24 mouse cellular contexts compared by ENCODE assay signal in genomic region chr9:121896820-121897219, GRCm38 (mm10). TPM values are rescaled to one million over a fixed set of nuclear protein-coding genes. Genes with fewer than 3 reads are reported as not detected.
DNase-seq lines count a peak whose midpoint lies in the region; ATAC-seq and TF ChIP-seq lines count a peak whose summit lies in the region.
"Had no signal": no experiment of that assay in that cellular context is flagged by ENCODE, and none has a peak within 500 bp of the region (broad histone marks: within the 10 kb centered on the region; RNA-seq: fewer than 3 reads in every experiment).

No protein-coding gene starts in this region.

- no peaks in the 10 kb centered on the region for H3K9me3 ChIP-seq in intestine, postnatal 0 days (ENCODE audit: control insufficient read depth)
- H3K9me3 ChIP-seq in stomach, embryonic 16.5 days (replicated peaks; ENCODE audit: control insufficient read depth, low read length), result no peaks in the 10 kb centered on the region
- H3K9me3 ChIP-seq: embryonic facial prominence, embryonic 10.5 days; G1E; limb, embryonic 13.5 days had no signal

- H3K36me3 ChIP-seq in intestine, postnatal 0 days (ENCODE audit: control insufficient read depth, insufficient read depth), result no peaks in the 10 kb centered on the region
- no peaks in the 10 kb centered on the region for H3K36me3 ChIP-seq in stomach, embryonic 16.5 days (ENCODE audit: control insufficient read depth, insufficient read depth, low read length)
- H3K36me3 ChIP-seq: embryonic facial prominence, embryonic 10.5 days; G1E; limb, embryonic 13.5 days had no signal

- no peak overlapping the region for H3K4me3 ChIP-seq in intestine, postnatal 0 days (ENCODE audit: low read depth, low read length)
- no peak overlapping the region for H3K4me3 ChIP-seq in stomach, embryonic 16.5 days (replicated peaks; ENCODE audit: low read length)
- H3K4me3 ChIP-seq: embryonic facial prominence, embryonic 10.5 days; erythroblast, embryonic 14.5 days; limb, embryonic 13.5 days had no signal

- H3K9ac ChIP-seq in intestine, postnatal 0 days (ENCODE audit: low read depth, low read length), result no peak overlapping the region
- no peak overlapping the region for H3K9ac ChIP-seq in stomach, embryonic 16.5 days (ENCODE audit: low read length)
- H3K9ac ChIP-seq: forebrain, postnatal 0 days; limb, embryonic 13.5 days had no signal

- no peak for ATAC-seq in intestine, postnatal 0 days
- peak; percentile 53; the same call in 1 of the 2 replicates for ATAC-seq in stomach, embryonic 16.5 days (ENCODE audit: insufficient read depth, low FRiP score)
- ATAC-seq: forebrain, postnatal 0 days had no signal

- peak overlapping the region; percentile 50; the same call in 1 of the 2 replicates for H3K27ac ChIP-seq in intestine, postnatal 0 days (ENCODE audit: low read depth, low read length)
- peak overlapping the region; percentile 81 for H3K27ac ChIP-seq in stomach, embryonic 16.5 days (ENCODE audit: low read length)
- H3K27ac ChIP-seq: embryonic facial prominence, embryonic 10.5 days; limb, embryonic 13.5 days had no signal

- H3K4me2 ChIP-seq in intestine, postnatal 0 days (replicated peaks; ENCODE audit: low read depth), result no peak overlapping the region
- H3K4me2 ChIP-seq in stomach, embryonic 16.5 days (ENCODE audit: low read depth, low read length), result no peak overlapping the region
- H3K4me2 ChIP-seq: heart, embryonic 11.5 days; limb, embryonic 13.5 days had no signal

- WGBS in intestine, postnatal 0 days, result 62% methylated on average over 4 of the region's 4 CpGs
- 57% methylated on average over 4 of the region's 4 CpGs for WGBS in stomach, embryonic 16.5 days

- intact Hi-C loops in left cerebral cortex, postnatal 10 days (cut with DNase I), result no loop called here

- peak; percentile 88 for DNase-seq in heart, adult 11 months
- no peak for DNase-seq in heart, adult 18-20 months
- peak; percentile 36 to 41 for DNase-seq in spleen, postnatal 36 days (ENCODE audit: low spot score in 2 of 2)
- no peak for DNase-seq in spleen, adult 12 weeks (ENCODE audit: low spot score)
- no peak for DNase-seq in left cerebral cortex, postnatal 10 days (ENCODE audit: extremely low spot score in 1 of 2, low spot score in 2 of 2)
- DNase-seq: cerebellum, adult 11 months; cerebellum, postnatal 36 days; forebrain, postnatal 0 days; gastrocnemius, postnatal 10 days had no signal

- no peaks in the 10 kb centered on the region for H3K4me1 ChIP-seq in intestine, postnatal 0 days (replicated peaks; ENCODE audit: control insufficient read depth, insufficient read depth, low read length)
- H3K4me1 ChIP-seq in stomach, embryonic 16.5 days (ENCODE audit: control insufficient read depth, insufficient read depth, low read length), result peaks cover 13% of the 10 kb centered on the region; the same call in 1 of the 2 replicates
- H3K4me1 ChIP-seq: limb, embryonic 13.5 days had no signal

- no peaks in the 10 kb centered on the region for H3K27me3 ChIP-seq in intestine, postnatal 0 days (replicated peaks; ENCODE audit: control insufficient read depth, insufficient read depth, low read length)
- no peaks in the 10 kb centered on the region for H3K27me3 ChIP-seq in stomach, embryonic 16.5 days (ENCODE audit: control insufficient read depth, insufficient read depth, low read length)
- H3K27me3 ChIP-seq: limb, embryonic 13.5 days had no signal

- TF ChIP-seq CTCF in intestine, postnatal 0 days (IDR thresholded peaks at IDR 0.05; ENCODE audit: low read depth), result no peak

RNA-seq across cellular contexts. Expression of gene Ackr2, which starts 1.3 kb away (rescaled TPM):
- 1 to 10 TPM; 1.2 to 1.4 TPM for total RNA-seq in heart, adult 18-20 months (2021)
- polyA plus RNA-seq in intestine, postnatal 0 days (2015; fragmentation: Nextera tagmentation; extraction: Ambion mirVana), result 1.0 and 1.1 TPM in 2 replicates
- 0.45 and 0.63 TPM in 2 replicates for polyA plus RNA-seq in stomach, embryonic 16.5 days (2015; fragmentation: Nextera tagmentation; extraction: Ambion mirVana)
- total RNA-seq in left cerebral cortex, postnatal 10 days (2021), result 1 to 10 TPM; 3.6 to 4.2 TPM
- total RNA-seq: megakaryocyte-erythroid progenitor cell, adult 5-6 weeks had no signal
- polyA plus RNA-seq: erythroblast, embryonic 14.5 days; G1E; heart, embryonic 11.5 days had no signal

RNA-seq across cellular contexts. Expression of gene Cyp8b1, which starts 19.3 kb away (rescaled TPM):
- not detected for total RNA-seq in heart, adult 18-20 months (2021)
- polyA plus RNA-seq in intestine, postnatal 0 days (2015; fragmentation: Nextera tagmentation; extraction: Ambion mirVana), result 2.1 and 3.3 TPM in 2 replicates
- 0.35 and 0.37 TPM in 2 replicates for polyA plus RNA-seq in stomach, embryonic 16.5 days (2015; fragmentation: Nextera tagmentation; extraction: Ambion mirVana)
- not detected for total RNA-seq in left cerebral cortex, postnatal 10 days (2021)
- total RNA-seq: forebrain, postnatal 0 days; G1E; gastrocnemius, postnatal 10 days; heart, postnatal 36 days; layer of hippocampus, adult 8-10 months; left cerebral cortex, adult 8-10 months; megakaryocyte-erythroid progenitor cell, adult 5-6 weeks; monocyte, adult 5-6 weeks had no signal
- polyA plus RNA-seq: embryonic facial prominence, embryonic 10.5 days; erythroblast, embryonic 14.5 days; forebrain, postnatal 0 days; G1E; heart, embryonic 11.5 days; kidney, embryonic 16.5 days; limb, embryonic 13.5 days; neural tube, embryonic 14.5 days had no signal

RNA-seq across cellular contexts. Expression of gene Higd1a, which starts 38.7 kb away (rescaled TPM):
- total RNA-seq in heart, adult 18-20 months (2021), result 100 to 1,000 TPM; 202 to 214 TPM
- 162 and 186 TPM in 2 replicates for polyA plus RNA-seq in intestine, postnatal 0 days (2015; fragmentation: Nextera tagmentation; extraction: Ambion mirVana)
- 293 and 317 TPM in 2 replicates for polyA plus RNA-seq in stomach, embryonic 16.5 days (2015; fragmentation: Nextera tagmentation; extraction: Ambion mirVana)
- total RNA-seq in left cerebral cortex, postnatal 10 days (2021), result 10 to 100 TPM; 97.0 to 99.0 TPM

RNA-seq across cellular contexts. Expression of gene Fam198a, which starts 54.0 kb away (rescaled TPM):
- total RNA-seq in heart, adult 18-20 months (2021), result under 1 TPM; 0.26 to 0.47 TPM
- 0.90 and 1.0 TPM in 2 replicates for polyA plus RNA-seq in intestine, postnatal 0 days (2015; fragmentation: Nextera tagmentation; extraction: Ambion mirVana)
- polyA plus RNA-seq in stomach, embryonic 16.5 days (2015; fragmentation: Nextera tagmentation; extraction: Ambion mirVana), result 5.8 and 6.7 TPM in 2 replicates
- 1 to 10 TPM; 3.2 to 4.4 TPM for total RNA-seq in left cerebral cortex, postnatal 10 days (2021)
- total RNA-seq: G1E; monocyte, adult 5-6 weeks had no signal
- polyA plus RNA-seq: erythroblast, embryonic 14.5 days; G1E had no signal

RNA-seq across cellular contexts. Expression of gene Ccdc13, which starts 57.6 kb away (rescaled TPM):
- total RNA-seq in heart, adult 18-20 months (2021), result under 1 TPM in 1 of 2 experiments, not detected in 1; 0.36 TPM
- polyA plus RNA-seq in intestine, postnatal 0 days (2015; fragmentation: Nextera tagmentation; extraction: Ambion mirVana), result 0.14 and 0.31 TPM in 2 replicates
- polyA plus RNA-seq in stomach, embryonic 16.5 days (2015; fragmentation: Nextera tagmentation; extraction: Ambion mirVana), result 0.56 and 0.59 TPM in 2 replicates
- 1 to 10 TPM; 9.0 to 9.3 TPM for total RNA-seq in left cerebral cortex, postnatal 10 days (2021)
- total RNA-seq: heart, postnatal 36 days; megakaryocyte-erythroid progenitor cell, adult 5-6 weeks; monocyte, adult 5-6 weeks had no signal
- polyA plus RNA-seq: erythroblast, embryonic 14.5 days; liver, embryonic 16.5 days had no signal

Comparison
In these comparisons a context has a peak if more than half of its experiments do, and no peak if none do; other contexts are left out.
1. DNase-seq: peak in heart, adult 11 months (single experiment) and spleen, postnatal 36 days (2 of 2); none in heart, adult 18-20 months (0 of 2), spleen, adult 12 weeks (single experiment) and left cerebral cortex, postnatal 10 days (0 of 2).